Mouse (Mus musculus): ENCODE data around the gene Tspan9. TPM values are rescaled to one million over a fixed set of nuclear protein-coding genes. Genes with fewer than 3 reads are reported as not detected.

The Tspan9 gene
- 63.9 and 71.7 TPM in 2 replicates for polyA plus RNA-seq (2014; fragmentation: Nextera tagmentation; extraction: Ambion mirVana)

GRCm38 (mm10) chr6:128143390-128144020 is at the start of gene Tspan9:
Gene Tspan9 (minus strand): TSS chr6:128143594.
- Histone ChIP-seq H3K4me1 (ENCODE audit: control insufficient read depth, insufficient read depth, low read length) (no peaks in the 10 kb centered on the region), H3K27me3 (ENCODE audit: control insufficient read depth, insufficient read depth, low read length) (no peaks in the 10 kb centered on the region), H3K4me2 (ENCODE audit: low read depth, low read length) (peak within 1 kb of the TSS; percentile 49), H3K27ac (replicated peaks; ENCODE audit: low read depth, low read length) (peak within 1 kb of the TSS; percentile 67), H3K4me3 (ENCODE audit: low read depth, low read length) (peak within 1 kb of the TSS; percentile 75), H3K9me3 (replicated peaks; ENCODE audit: control insufficient read depth, low read length) (no peaks in the 10 kb centered on the region), H3K9ac (replicated peaks; ENCODE audit: low read length) (peak within 1 kb of the TSS; percentile 81), H3K36me3 (replicated peaks; ENCODE audit: control insufficient read depth, insufficient read depth, low read depth, low read length) (no peaks in the 10 kb centered on the region)
- peak; percentile 87 for ATAC-seq (replicated peaks; ENCODE audit: insufficient number of reproducible peaks, low FRiP score, low TSS enrichment, low read depth)
- peak; percentile 77 for DNase-seq (ENCODE audit: low spot score)
- WGBS, result 0% methylated on average over 42 of the region's 56 CpGs

DNA sequence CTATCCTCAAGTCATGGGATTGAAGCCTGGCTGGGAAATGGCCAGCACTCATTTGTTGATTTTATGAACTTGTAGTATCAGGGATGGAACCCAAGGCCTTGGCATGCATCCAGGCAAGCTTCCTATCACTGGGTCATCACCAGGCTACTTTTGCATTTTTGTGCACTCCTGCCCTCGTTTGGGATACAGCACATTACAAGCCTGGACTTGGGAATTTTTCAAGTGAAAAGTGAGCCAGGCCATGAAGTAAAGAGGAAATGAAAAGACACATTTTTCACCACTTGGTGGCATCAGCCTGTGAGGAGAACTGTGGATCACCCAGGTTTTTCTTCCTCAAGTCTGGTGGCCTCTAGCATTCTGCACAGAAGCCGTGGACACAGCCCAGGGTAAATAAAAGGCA is 40.1 kb upstream of the Tspan9 start:
- no peak overlapping the region for H3K27ac ChIP-seq (replicated peaks; ENCODE audit: low read depth, low read length)

GRCm38 (mm10) chr6:128181176-128181575 is 37.8 kb upstream of the Tspan9 start:
- H3K27ac ChIP-seq (replicated peaks; ENCODE audit: low read depth, low read length), result no peak overlapping the region
- no peak overlapping the region for H3K4me3 ChIP-seq (ENCODE audit: low read depth, low read length)
- no peaks in the 10 kb centered on the region for H3K4me1 ChIP-seq (ENCODE audit: control insufficient read depth, insufficient read depth, low read length)
- no peak overlapping the region for H3K9ac ChIP-seq (replicated peaks; ENCODE audit: low read length)
- no peaks in the 10 kb centered on the region for H3K36me3 ChIP-seq (replicated peaks; ENCODE audit: control insufficient read depth, insufficient read depth, low read depth, low read length)
- H3K27me3 ChIP-seq (ENCODE audit: control insufficient read depth, insufficient read depth, low read length), result no peaks in the 10 kb centered on the region
- no peak for ATAC-seq (replicated peaks; ENCODE audit: insufficient number of reproducible peaks, low FRiP score, low TSS enrichment, low read depth)
- no peak for DNase-seq (ENCODE audit: low spot score)
- WGBS, result 74% methylated on average over 5 of the region's 5 CpGs
- H3K4me2 ChIP-seq (ENCODE audit: low read depth, low read length), result no peak overlapping the region
- H3K9me3 ChIP-seq (replicated peaks; ENCODE audit: control insufficient read depth, low read length), result no peaks in the 10 kb centered on the region

More for the DNA sequence above, 40.1 kb upstream of the Tspan9 start:
- DNase-seq (ENCODE audit: low spot score) (no peak), ATAC-seq (replicated peaks; ENCODE audit: insufficient number of reproducible peaks, low FRiP score, low TSS enrichment, low read depth) (no peak)
- Histone ChIP-seq H3K9ac (replicated peaks; ENCODE audit: low read length) (no peak overlapping the region), H3K4me2 (ENCODE audit: low read depth, low read length) (no peak overlapping the region), H3K27me3 (ENCODE audit: control insufficient read depth, insufficient read depth, low read length) (no peaks in the 10 kb centered on the region), H3K4me1 (ENCODE audit: control insufficient read depth, insufficient read depth, low read length) (no peaks in the 10 kb centered on the region), H3K9me3 (replicated peaks; ENCODE audit: control insufficient read depth, low read length) (no peaks in the 10 kb centered on the region), H3K36me3 (replicated peaks; ENCODE audit: control insufficient read depth, insufficient read depth, low read depth, low read length) (no peaks in the 10 kb centered on the region), H3K4me3 (ENCODE audit: low read depth, low read length) (no peak overlapping the region)
- WGBS, result 58% methylated on average over 2 of the region's 2 CpGs

DNA sequence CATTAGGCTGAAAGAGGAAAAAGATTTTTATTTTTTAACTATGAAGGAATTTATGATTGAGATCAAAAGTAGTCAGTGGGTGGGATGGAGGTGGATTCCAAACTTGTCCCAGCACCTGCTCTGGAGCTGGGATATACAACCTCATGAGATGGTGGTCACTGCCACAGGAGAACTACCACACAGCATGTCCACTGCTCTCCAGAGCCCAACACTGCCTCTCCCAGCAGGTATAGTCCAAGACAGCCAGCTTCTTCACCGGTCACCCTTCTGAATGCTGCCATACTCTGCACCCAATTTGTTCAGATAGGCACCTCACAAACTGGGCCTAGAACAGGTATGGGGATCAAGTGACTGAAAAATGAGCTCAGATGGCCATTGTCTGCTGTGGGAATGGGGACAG is 36.3 kb upstream of the Tspan9 start:
- Histone ChIP-seq H3K27ac (replicated peaks; ENCODE audit: low read depth, low read length) (no peak overlapping the region), H3K36me3 (replicated peaks; ENCODE audit: control insufficient read depth, insufficient read depth, low read depth, low read length) (no peaks in the 10 kb centered on the region), H3K9ac (replicated peaks; ENCODE audit: low read length) (no peak overlapping the region), H3K4me3 (ENCODE audit: low read depth, low read length) (no peak overlapping the region), H3K4me1 (ENCODE audit: control insufficient read depth, insufficient read depth, low read length) (no peaks in the 10 kb centered on the region), H3K27me3 (ENCODE audit: control insufficient read depth, insufficient read depth, low read length) (no peaks in the 10 kb centered on the region), H3K4me2 (ENCODE audit: low read depth, low read length) (no peak overlapping the region), H3K9me3 (replicated peaks; ENCODE audit: control insufficient read depth, low read length) (no peaks in the 10 kb centered on the region)
- WGBS, result 100% methylated on average over 1 of the region's 1 CpGs
- DNase-seq (ENCODE audit: low spot score) (no peak), ATAC-seq (replicated peaks; ENCODE audit: insufficient number of reproducible peaks, low FRiP score, low TSS enrichment, low read depth) (no peak)

DNA sequence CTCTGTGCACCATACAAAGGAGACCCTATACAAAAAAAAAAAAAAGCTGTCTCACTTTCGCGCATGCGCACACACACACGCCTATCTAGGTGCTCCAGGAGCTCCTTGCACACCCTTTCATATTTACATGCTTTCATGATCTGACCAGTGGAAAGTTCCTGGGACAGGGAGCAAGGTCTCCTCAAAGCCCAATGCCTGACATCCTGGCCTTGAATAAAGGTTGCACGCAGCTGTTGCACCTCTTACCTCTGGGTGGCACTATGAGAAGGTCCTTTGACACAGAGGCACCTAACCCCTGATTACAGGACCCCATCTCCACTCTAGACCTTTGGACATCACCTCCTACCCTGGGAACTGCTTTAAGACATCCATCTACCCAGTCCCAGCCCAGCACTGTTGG is 35.9 kb upstream of the Tspan9 start:
- no peaks in the 10 kb centered on the region for H3K36me3 ChIP-seq (replicated peaks; ENCODE audit: control insufficient read depth, insufficient read depth, low read depth, low read length)
- H3K27me3 ChIP-seq (ENCODE audit: control insufficient read depth, insufficient read depth, low read length), result no peaks in the 10 kb centered on the region
- ATAC-seq (replicated peaks; ENCODE audit: insufficient number of reproducible peaks, low FRiP score, low TSS enrichment, low read depth) (no peak), DNase-seq (ENCODE audit: low spot score) (no peak)
- H3K4me3 ChIP-seq (ENCODE audit: low read depth, low read length), result no peak overlapping the region
- WGBS, result 68% methylated on average over 5 of the region's 5 CpGs
- H3K9me3 ChIP-seq (replicated peaks; ENCODE audit: control insufficient read depth, low read length), result no peaks in the 10 kb centered on the region
- no peak overlapping the region for H3K4me2 ChIP-seq (ENCODE audit: low read depth, low read length)
- H3K27ac ChIP-seq (replicated peaks; ENCODE audit: low read depth, low read length), result no peak overlapping the region
- no peaks in the 10 kb centered on the region for H3K4me1 ChIP-seq (ENCODE audit: control insufficient read depth, insufficient read depth, low read length)
- no peak overlapping the region for H3K9ac ChIP-seq (replicated peaks; ENCODE audit: low read length)

DNA sequence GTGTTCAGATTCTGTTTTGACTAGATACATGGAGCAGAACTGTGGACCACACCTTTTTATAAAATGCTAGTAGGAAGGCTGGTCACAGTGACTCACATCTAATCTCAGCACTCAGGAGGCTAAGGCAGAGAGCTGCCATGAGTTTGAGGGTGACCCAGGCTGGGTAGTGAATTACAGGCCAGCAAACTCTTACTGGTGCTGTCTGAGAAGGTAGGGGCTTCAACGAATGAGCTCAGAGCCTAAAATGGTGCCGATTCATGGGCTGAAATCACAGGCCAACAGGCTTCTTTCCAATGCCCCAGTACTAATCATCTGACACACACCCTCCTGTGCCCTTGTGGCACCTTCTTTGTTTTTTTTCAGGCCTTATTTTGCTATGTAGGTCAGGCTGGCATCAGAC is 35.3 kb upstream of the Tspan9 start:
- H3K9ac ChIP-seq (replicated peaks; ENCODE audit: low read length), result no peak overlapping the region
- H3K27ac ChIP-seq (replicated peaks; ENCODE audit: low read depth, low read length), result no peak overlapping the region
- no peaks in the 10 kb centered on the region for H3K27me3 ChIP-seq (ENCODE audit: control insufficient read depth, insufficient read depth, low read length)
- no peak overlapping the region for H3K4me2 ChIP-seq (ENCODE audit: low read depth, low read length)
- H3K9me3 ChIP-seq (replicated peaks; ENCODE audit: control insufficient read depth, low read length), result no peaks in the 10 kb centered on the region
- DNase-seq (ENCODE audit: low spot score) (no peak), ATAC-seq (replicated peaks; ENCODE audit: insufficient number of reproducible peaks, low FRiP score, low TSS enrichment, low read depth) (no peak)
- 74% methylated on average over 2 of the region's 2 CpGs for WGBS
- no peaks in the 10 kb centered on the region for H3K4me1 ChIP-seq (ENCODE audit: control insufficient read depth, insufficient read depth, low read length)
- no peaks in the 10 kb centered on the region for H3K36me3 ChIP-seq (replicated peaks; ENCODE audit: control insufficient read depth, insufficient read depth, low read depth, low read length)
- no peak overlapping the region for H3K4me3 ChIP-seq (ENCODE audit: low read depth, low read length)

GRCm38 (mm10) chr6:128168785-128169679 is 25.6 kb upstream of the Tspan9 start:
- no peak overlapping the region for H3K4me3 ChIP-seq (ENCODE audit: low read depth, low read length)
- ATAC-seq (replicated peaks; ENCODE audit: insufficient number of reproducible peaks, low FRiP score, low TSS enrichment, low read depth) (no peak), DNase-seq (ENCODE audit: low spot score) (peak; percentile 60)
- no peaks in the 10 kb centered on the region for H3K27me3 ChIP-seq (ENCODE audit: control insufficient read depth, insufficient read depth, low read length)
- no peaks in the 10 kb centered on the region for H3K36me3 ChIP-seq (replicated peaks; ENCODE audit: control insufficient read depth, insufficient read depth, low read depth, low read length)
- H3K4me1 ChIP-seq (ENCODE audit: control insufficient read depth, insufficient read depth, low read length), result no peaks in the 10 kb centered on the region; the same call in 1 of the 2 replicates
- no peak overlapping the region for H3K27ac ChIP-seq (replicated peaks; ENCODE audit: low read depth, low read length)
- no peaks in the 10 kb centered on the region for H3K9me3 ChIP-seq (replicated peaks; ENCODE audit: control insufficient read depth, low read length)
- no peak overlapping the region for H3K9ac ChIP-seq (replicated peaks; ENCODE audit: low read length)
- no peak overlapping the region for H3K4me2 ChIP-seq (ENCODE audit: low read depth, low read length)
- WGBS, result 62% methylated on average over 6 of the region's 6 CpGs

GRCm38 (mm10) chr6:128165564-128165963 is 22.2 kb upstream of the Tspan9 start:
- DNase-seq (ENCODE audit: low spot score) (no peak), ATAC-seq (replicated peaks; ENCODE audit: insufficient number of reproducible peaks, low FRiP score, low TSS enrichment, low read depth) (no peak)
- no peaks in the 10 kb centered on the region for H3K27me3 ChIP-seq (ENCODE audit: control insufficient read depth, insufficient read depth, low read length)
- no peak overlapping the region for H3K27ac ChIP-seq (replicated peaks; ENCODE audit: low read depth, low read length)
- no peak overlapping the region for H3K4me3 ChIP-seq (ENCODE audit: low read depth, low read length)
- WGBS, result 67% methylated on average over 2 of the region's 2 CpGs
- no peak overlapping the region for H3K9ac ChIP-seq (replicated peaks; ENCODE audit: low read length)
- H3K9me3 ChIP-seq (replicated peaks; ENCODE audit: control insufficient read depth, low read length), result no peaks in the 10 kb centered on the region
- no peaks in the 10 kb centered on the region for H3K36me3 ChIP-seq (replicated peaks; ENCODE audit: control insufficient read depth, insufficient read depth, low read depth, low read length)
- no peaks in the 10 kb centered on the region for H3K4me1 ChIP-seq (ENCODE audit: control insufficient read depth, insufficient read depth, low read length)
- no peak overlapping the region for H3K4me2 ChIP-seq (ENCODE audit: low read depth, low read length)
